Mouse (Mus musculus): ENCODE measurements around the gene Rprm. TPM values are rescaled to one million over a fixed set of nuclear protein-coding genes. Genes with fewer than 3 reads are reported as not detected.
A peak's percentile ranks its signal among the peaks of the same experiment; 100 is the strongest.

Gene Rprm
- 8.2 and 9.2 TPM in 2 replicates for polyA plus RNA-seq (2015; fragmentation: Nextera tagmentation; extraction: Ambion mirVana)

- ATAC-seq (ENCODE audit: borderline replicate concordance, extremely low read depth, low FRiP score, low TSS enrichment), result peak; percentile 97
- WGBS, result 3% methylated on average over 27 of the region's 27 CpGs
- peaks cover 16% of the 10 kb centered on the region for H3K27me3 ChIP-seq
- peak within 1 kb of the TSS; percentile 41 for H3K9ac ChIP-seq
- peaks cover 11% of the 10 kb centered on the region; the same call in 1 of the 2 replicates for H3K4me1 ChIP-seq
- H3K4me2 ChIP-seq, result peak within 1 kb of the TSS; percentile 84
- no peaks in the 10 kb centered on the region for H3K9me3 ChIP-seq
- peak within 1 kb of the TSS; percentile 45 for H3K4me3 ChIP-seq
- peak within 1 kb of the TSS; percentile 74 for H3K27ac ChIP-seq
- H3K36me3 ChIP-seq, result no peaks in the 10 kb centered on the region
Observed at GRCm38 (mm10) chr2:54085430-54086087, at the start of gene Rprm. TSS of gene Rprm (minus strand) at chr2:54085552.

DNA sequence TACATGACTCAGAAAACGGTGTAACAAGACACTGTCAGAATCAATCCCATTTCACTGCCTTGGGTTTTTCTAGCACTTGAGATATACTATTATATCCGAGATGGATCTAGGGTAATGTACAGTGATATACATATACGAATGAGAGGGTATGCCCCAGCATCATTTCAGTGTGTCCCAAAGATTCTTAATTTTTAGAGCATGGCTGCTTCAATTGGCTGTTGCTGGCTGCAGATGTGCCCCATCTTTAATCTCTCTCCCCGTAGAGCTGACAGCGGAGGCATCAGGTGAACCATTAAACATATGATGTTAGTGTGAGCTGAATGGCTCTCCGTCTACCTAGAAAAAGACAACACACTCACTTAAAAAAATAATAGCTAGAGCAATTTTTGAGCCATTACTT, 34.0 kb upstream of the Rprm start:
- Histone ChIP-seq H3K4me2 (no peak overlapping the region), H3K27me3 (no peaks in the 10 kb centered on the region), H3K4me1 (no peaks in the 10 kb centered on the region), H3K27ac (no peak overlapping the region), H3K36me3 (no peaks in the 10 kb centered on the region), H3K4me3 (no peak overlapping the region), H3K9me3 (no peaks in the 10 kb centered on the region), H3K9ac (no peak overlapping the region)
- WGBS, result 64% methylated on average over 6 of the region's 6 CpGs
- ATAC-seq (ENCODE audit: borderline replicate concordance, extremely low read depth, low FRiP score, low TSS enrichment), result no peak

- Histone ChIP-seq H3K9ac (no peak overlapping the region), H3K27me3 (no peaks in the 10 kb centered on the region), H3K4me3 (no peak overlapping the region), H3K27ac (no peak overlapping the region), H3K4me1 (no peaks in the 10 kb centered on the region), H3K4me2 (no peak overlapping the region), H3K36me3 (no peaks in the 10 kb centered on the region), H3K9me3 (no peaks in the 10 kb centered on the region)
- no peak for ATAC-seq (ENCODE audit: borderline replicate concordance, extremely low read depth, low FRiP score, low TSS enrichment)
- WGBS, result 20% methylated on average over 3 of the region's 3 CpGs
Observed at GRCm38 (mm10) chr2:54118881-54119280, 33.5 kb upstream of the Rprm start.

DNA sequence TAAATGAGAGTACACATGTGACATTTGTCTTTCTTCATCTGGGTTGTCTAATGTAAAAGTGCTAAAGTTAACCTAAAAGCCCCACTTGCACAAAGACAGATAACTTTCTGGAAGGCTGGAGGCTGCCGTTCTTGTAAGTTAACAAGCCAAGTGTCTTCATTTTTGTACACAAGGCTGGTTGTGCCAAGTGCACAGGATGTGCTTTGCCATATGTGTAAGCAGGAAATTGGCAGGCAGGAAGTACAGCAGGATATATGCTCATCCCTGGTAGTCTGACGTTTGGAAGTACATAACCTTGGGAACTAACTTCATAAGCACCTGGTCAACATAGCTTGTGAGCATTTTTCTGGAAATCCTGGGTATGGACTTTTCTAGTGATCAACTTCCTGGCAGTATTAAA, 25.9 kb upstream of the Rprm start:
- 55% methylated on average over 2 of the region's 2 CpGs for WGBS
- H3K27ac ChIP-seq, result no peak overlapping the region
- H3K4me2 ChIP-seq, result no peak overlapping the region
- ATAC-seq (ENCODE audit: borderline replicate concordance, extremely low read depth, low FRiP score, low TSS enrichment), result no peak
- H3K27me3 ChIP-seq, result no peaks in the 10 kb centered on the region
- H3K4me3 ChIP-seq, result no peak overlapping the region
- no peaks in the 10 kb centered on the region for H3K9me3 ChIP-seq
- H3K36me3 ChIP-seq, result no peaks in the 10 kb centered on the region
- H3K9ac ChIP-seq, result no peak overlapping the region
- no peaks in the 10 kb centered on the region for H3K4me1 ChIP-seq

DNA sequence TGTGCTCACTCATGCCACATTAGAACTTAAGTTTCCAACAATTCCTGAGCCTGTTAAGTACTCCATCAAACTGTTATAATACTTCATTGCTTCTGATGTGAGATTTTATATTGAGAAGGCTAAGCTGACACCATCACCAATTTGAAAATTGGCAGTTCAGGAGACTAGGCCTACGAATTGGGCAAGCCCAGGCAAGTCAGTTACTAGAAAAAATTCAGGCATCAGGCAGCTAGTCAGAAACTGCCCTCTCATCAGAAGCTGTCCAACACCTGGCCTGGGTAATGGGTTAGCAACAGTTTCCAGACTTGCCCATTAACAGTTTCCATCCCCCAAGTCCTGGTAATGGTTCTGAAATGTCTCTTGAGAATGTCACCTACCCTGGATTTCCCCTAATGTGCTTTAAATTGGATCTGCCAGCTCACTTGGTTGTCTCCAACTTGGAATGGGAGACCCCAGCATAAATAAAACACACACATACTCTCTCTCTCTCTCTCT, 20.9 kb upstream of the Rprm start:
- Histone ChIP-seq H3K27me3 (no peaks in the 10 kb centered on the region), H3K4me3 (no peak overlapping the region), H3K4me1 (no peaks in the 10 kb centered on the region), H3K9ac (no peak overlapping the region), H3K9me3 (no peaks in the 10 kb centered on the region), H3K27ac (no peak overlapping the region), H3K4me2 (no peak overlapping the region), H3K36me3 (no peaks in the 10 kb centered on the region)
- ATAC-seq (ENCODE audit: borderline replicate concordance, extremely low read depth, low FRiP score, low TSS enrichment), result no peak
- 41% methylated on average over 1 of the region's 1 CpGs for WGBS

DNA sequence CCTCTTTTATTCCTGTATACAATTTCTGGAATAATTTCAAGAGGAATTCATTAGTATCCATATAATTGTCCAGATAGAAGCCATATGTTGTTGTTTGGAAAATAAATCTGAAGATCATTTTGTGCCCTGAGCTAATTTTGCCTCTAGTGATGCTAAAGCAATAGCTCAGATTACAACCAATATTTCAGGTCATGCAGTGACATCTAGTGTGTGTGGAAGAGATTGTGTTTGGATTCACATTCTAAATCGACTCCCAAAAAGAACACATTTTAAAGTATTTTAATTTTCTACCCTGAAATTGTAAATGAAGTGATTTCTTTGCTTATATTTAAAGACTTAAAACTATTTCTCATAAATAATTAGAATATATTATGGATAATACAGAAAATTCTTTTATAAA, 14.6 kb upstream of the Rprm start:
- H3K27ac ChIP-seq, result no peak overlapping the region
- no peak for ATAC-seq (ENCODE audit: borderline replicate concordance, extremely low read depth, low FRiP score, low TSS enrichment)
- H3K36me3 ChIP-seq, result no peaks in the 10 kb centered on the region
- H3K4me2 ChIP-seq, result no peak overlapping the region
- H3K27me3 ChIP-seq, result no peaks in the 10 kb centered on the region
- no peaks in the 10 kb centered on the region for H3K9me3 ChIP-seq
- H3K4me3 ChIP-seq, result no peak overlapping the region
- no peak overlapping the region for H3K9ac ChIP-seq
- H3K4me1 ChIP-seq, result no peaks in the 10 kb centered on the region
- 57% methylated on average over 1 of the region's 1 CpGs for WGBS

- H3K9me3 ChIP-seq, result no peaks in the 10 kb centered on the region
- WGBS, result 76% methylated on average over 3 of the region's 3 CpGs
- H3K27me3 ChIP-seq, result no peaks in the 10 kb centered on the region
- H3K27ac ChIP-seq, result no peak overlapping the region
- H3K4me3 ChIP-seq, result no peak overlapping the region
- no peaks in the 10 kb centered on the region for H3K4me1 ChIP-seq
- no peak overlapping the region for H3K4me2 ChIP-seq
- no peak for ATAC-seq (ENCODE audit: borderline replicate concordance, extremely low read depth, low FRiP score, low TSS enrichment)
- H3K9ac ChIP-seq, result no peak overlapping the region
- no peaks in the 10 kb centered on the region for H3K36me3 ChIP-seq
Observed at GRCm38 (mm10) chr2:54092616-54093015, 7.3 kb upstream of the Rprm start.

- no peak for ATAC-seq (ENCODE audit: borderline replicate concordance, extremely low read depth, low FRiP score, low TSS enrichment)
Observed at GRCm38 (mm10) chr2:54086254-54086653, 902 bp upstream of the Rprm start.

DNA sequence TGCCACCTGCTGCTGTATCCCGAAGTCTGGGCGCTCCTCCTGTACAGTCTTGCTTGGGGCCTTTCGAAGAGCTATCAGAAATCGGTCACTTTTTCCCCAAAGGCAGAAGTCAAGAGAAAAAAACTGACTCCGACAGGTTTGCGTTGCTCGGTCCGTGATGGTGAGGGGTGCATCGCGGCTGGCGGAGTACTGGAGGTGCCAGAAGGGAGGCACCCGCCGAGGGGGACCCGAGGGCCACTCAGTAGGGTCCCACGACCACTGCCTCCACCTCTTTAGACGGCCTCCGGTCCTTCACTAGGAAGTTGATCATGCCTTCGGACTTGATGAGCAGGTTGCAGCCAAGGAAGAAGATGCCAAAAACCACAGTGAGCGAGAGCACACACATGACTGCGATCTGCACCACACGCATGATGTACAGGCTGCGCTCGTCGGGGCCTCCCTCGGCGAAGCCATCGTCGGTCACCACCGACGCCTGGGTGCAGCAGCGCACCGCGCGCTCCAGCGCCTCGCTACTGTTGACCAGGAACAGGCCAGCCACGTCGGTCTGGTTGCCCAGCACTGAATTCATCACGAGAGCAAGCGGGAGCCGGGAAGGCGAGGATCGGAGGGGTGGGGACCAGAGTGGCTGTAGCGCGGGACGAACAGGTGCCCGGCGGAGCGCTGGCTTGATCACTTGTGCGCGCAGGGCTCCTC, 469 bp downstream of the Rprm start:
- Histone ChIP-seq H3K4me1 (peaks cover 11% of the 10 kb centered on the region; the same call in 1 of the 2 replicates), H3K4me2 (peak overlapping the region; percentile 84), H3K9ac (peak overlapping the region; percentile 41), H3K9me3 (no peaks in the 10 kb centered on the region), H3K36me3 (no peaks in the 10 kb centered on the region), H3K27ac (peak overlapping the region; percentile 74), H3K4me3 (peak overlapping the region; percentile 45), H3K27me3 (peaks cover 16% of the 10 kb centered on the region)
- WGBS, result 2% methylated on average over 51 of the region's 51 CpGs
- peak; percentile 72 for ATAC-seq (ENCODE audit: borderline replicate concordance, extremely low read depth, low FRiP score, low TSS enrichment)

More at GRCm38 (mm10) chr2:54086254-54086653, 902 bp upstream of the Rprm start:
- H3K27ac ChIP-seq, result no peak overlapping the region
- no peak overlapping the region for H3K4me3 ChIP-seq
- no peaks in the 10 kb centered on the region for H3K9me3 ChIP-seq
- H3K4me1 ChIP-seq, result peaks cover 11% of the 10 kb centered on the region; the same call in 1 of the 2 replicates
- H3K36me3 ChIP-seq, result no peaks in the 10 kb centered on the region
- H3K27me3 ChIP-seq, result peaks cover 16% of the 10 kb centered on the region
- H3K9ac ChIP-seq, result no peak overlapping the region
- no peak overlapping the region for H3K4me2 ChIP-seq
- 58% methylated on average over 4 of the region's 4 CpGs for WGBS

DNA sequence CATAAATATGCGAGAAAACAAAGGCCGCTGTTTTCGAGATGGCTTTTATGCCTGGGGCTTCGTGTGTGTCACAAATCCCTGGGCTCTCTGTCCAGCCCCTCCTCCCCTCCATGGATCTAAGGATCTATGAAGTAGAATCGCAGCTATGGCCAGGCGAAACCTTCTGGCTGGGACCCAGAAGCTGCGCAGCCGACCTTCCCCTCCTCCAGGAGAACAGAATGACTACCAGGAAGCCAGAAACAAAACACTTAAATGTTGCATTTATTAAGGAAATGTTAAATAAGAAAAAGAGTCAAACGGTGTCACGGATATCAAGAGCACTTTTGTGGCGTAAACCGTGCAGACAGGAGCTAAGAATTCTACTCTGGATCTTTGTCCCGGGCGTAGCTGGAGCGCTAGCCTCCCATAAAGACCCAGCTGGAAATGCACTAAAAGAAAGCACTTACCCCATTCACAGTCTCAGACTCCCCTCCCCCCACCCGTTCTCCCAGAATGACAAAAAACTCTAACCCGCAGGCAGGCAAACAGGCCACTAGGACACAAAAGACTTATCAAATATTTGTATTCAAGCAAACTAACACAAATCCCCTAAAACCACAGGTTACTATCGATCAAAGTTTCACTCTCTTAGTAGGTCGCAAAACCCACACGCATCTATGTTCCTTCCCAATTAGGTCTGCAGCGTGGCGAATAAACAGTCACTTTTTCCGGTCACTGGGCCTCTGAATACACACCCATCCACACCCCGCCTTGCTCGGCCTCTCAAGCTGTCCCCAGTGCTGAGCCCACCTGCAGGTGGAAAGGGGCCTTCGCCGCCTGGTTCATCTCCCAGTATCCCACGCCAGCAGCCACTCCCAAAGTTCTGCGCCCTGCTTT, 1.3 kb downstream of the Rprm start:
- no peaks in the 10 kb centered on the region for H3K9me3 ChIP-seq
- WGBS, result 2% methylated on average over 29 of the region's 29 CpGs
- H3K36me3 ChIP-seq, result no peaks in the 10 kb centered on the region
- peak overlapping the region; percentile 41; the same call in 1 of the 2 replicates for H3K9ac ChIP-seq
- ATAC-seq (ENCODE audit: borderline replicate concordance, extremely low read depth, low FRiP score, low TSS enrichment), result no peak; the same call in 1 of the 2 replicates
- H3K4me2 ChIP-seq, result peak overlapping the region; percentile 84
- H3K4me1 ChIP-seq, result peaks cover 11% of the 10 kb centered on the region; the same call in 1 of the 2 replicates
- H3K27ac ChIP-seq, result no peak overlapping the region
- H3K27me3 ChIP-seq, result peaks cover 16% of the 10 kb centered on the region
- H3K4me3 ChIP-seq, result peak overlapping the region; percentile 45

GRCm38 (mm10) chr2:54078961-54079360, 6.4 kb downstream of the Rprm start:
- WGBS, result 72% methylated on average over 7 of the region's 7 CpGs

More at GRCm38 (mm10) chr2:54078961-54079360, 6.4 kb downstream of the Rprm start:
- H3K27me3 ChIP-seq, result no peaks in the 10 kb centered on the region; the same call in 1 of the 2 replicates
- H3K4me3 ChIP-seq, result no peak overlapping the region
- no peak overlapping the region for H3K27ac ChIP-seq
- H3K4me2 ChIP-seq, result no peak overlapping the region
- no peaks in the 10 kb centered on the region for H3K4me1 ChIP-seq
- no peak overlapping the region for H3K9ac ChIP-seq
- H3K36me3 ChIP-seq, result no peaks in the 10 kb centered on the region
- no peaks in the 10 kb centered on the region for H3K9me3 ChIP-seq
- no peak for ATAC-seq (ENCODE audit: borderline replicate concordance, extremely low read depth, low FRiP score, low TSS enrichment)
